Mouse (Mus musculus): Measurements from ENCODE around the gene Bmp8a. TPM values are rescaled to one million over a fixed set of nuclear protein-coding genes. Genes with fewer than 3 reads are reported as not detected.

Gene Bmp8a
- 0.29 TPM in 1 of 2 replicates, not detected in the other for polyA plus RNA-seq (2016; fragmentation: Nextera tagmentation; extraction: Ambion mirVana)

- Histone ChIP-seq H3K4me2 (peak within 1 kb of the TSS; percentile 93), H3K27me3 (peaks cover 47% of the 10 kb centered on the region), H3K9ac (peak within 1 kb of the TSS; percentile 49), H3K27ac (no peak within 1 kb of the TSS), H3K4me3 (replicated peaks) (peak within 1 kb of the TSS; percentile 55), H3K36me3 (replicated peaks) (peaks cover 8% of the 10 kb centered on the region), H3K4me1 (peaks cover 12% of the 10 kb centered on the region), H3K9me3 (no peaks in the 10 kb centered on the region)
- WGBS, result under 1% methylated on average over 61 of the region's 65 CpGs
- peak; percentile 92 for ATAC-seq (ENCODE audit: low FRiP score)
Measured at GRCm38 (mm10) chr4:123342642-123343470, at the start of gene Bmp8a. Gene Bmp8a, minus strand, starts transcription at chr4:123343252.

GRCm38 (mm10) chr4:123392187-123392586, 49.1 kb upstream of the Bmp8a start:
- Histone ChIP-seq H3K36me3 (replicated peaks) (peaks cover 89% of the 10 kb centered on the region), H3K4me1 (no peaks in the 10 kb centered on the region), H3K4me3 (replicated peaks) (no peak overlapping the region), H3K4me2 (no peak overlapping the region), H3K27ac (no peak overlapping the region), H3K9me3 (no peaks in the 10 kb centered on the region), H3K9ac (no peak overlapping the region), H3K27me3 (no peaks in the 10 kb centered on the region)
- ATAC-seq (ENCODE audit: low FRiP score), result no peak
- WGBS, result 92% methylated on average over 1 of the region's 1 CpGs

GRCm38 (mm10) chr4:123385028-123385427, 42.0 kb upstream of the Bmp8a start:
- H3K27me3 ChIP-seq, result no peaks in the 10 kb centered on the region
- H3K4me3 ChIP-seq (replicated peaks), result no peak overlapping the region
- H3K4me2 ChIP-seq, result no peak overlapping the region
- no peak for ATAC-seq (ENCODE audit: low FRiP score)
- H3K9ac ChIP-seq, result no peak overlapping the region
- H3K27ac ChIP-seq, result 0 out of 2 replicates have a peak overlapping the region, but pooled peaks have one; percentile 9
- H3K4me1 ChIP-seq, result no peaks in the 10 kb centered on the region
- peaks cover 86% of the 10 kb centered on the region for H3K36me3 ChIP-seq (replicated peaks)
- WGBS, result 22% methylated on average over 1 of the region's 1 CpGs
- no peaks in the 10 kb centered on the region for H3K9me3 ChIP-seq

- ATAC-seq (ENCODE audit: low FRiP score), result no peak
- Histone ChIP-seq H3K4me2 (no peak overlapping the region), H3K4me1 (no peaks in the 10 kb centered on the region), H3K9me3 (no peaks in the 10 kb centered on the region), H3K4me3 (replicated peaks) (no peak overlapping the region), H3K36me3 (replicated peaks) (peaks cover 82% of the 10 kb centered on the region), H3K27me3 (no peaks in the 10 kb centered on the region), H3K9ac (no peak overlapping the region), H3K27ac (no peak overlapping the region)
- 91% methylated on average over 7 of the region's 7 CpGs for WGBS
Measured at GRCm38 (mm10) chr4:123383173-123383572, 40.1 kb upstream of the Bmp8a start.

GRCm38 (mm10) chr4:123382051-123382450, 39.0 kb upstream of the Bmp8a start:
- H3K4me2 ChIP-seq, result no peak overlapping the region
- no peaks in the 10 kb centered on the region for H3K9me3 ChIP-seq
- H3K27me3 ChIP-seq, result no peaks in the 10 kb centered on the region
- no peak overlapping the region for H3K4me3 ChIP-seq (replicated peaks)
- H3K4me1 ChIP-seq, result no peaks in the 10 kb centered on the region
- H3K9ac ChIP-seq, result no peak overlapping the region
- H3K36me3 ChIP-seq (replicated peaks), result peaks cover 82% of the 10 kb centered on the region
- no peak for ATAC-seq (ENCODE audit: low FRiP score)
- H3K27ac ChIP-seq, result no peak overlapping the region
- WGBS, result 88% methylated on average over 4 of the region's 4 CpGs

GRCm38 (mm10) chr4:123381598-123381997, 38.5 kb upstream of the Bmp8a start:
- Histone ChIP-seq H3K9me3 (no peaks in the 10 kb centered on the region), H3K27ac (no peak overlapping the region), H3K27me3 (no peaks in the 10 kb centered on the region), H3K4me1 (no peaks in the 10 kb centered on the region), H3K4me3 (replicated peaks) (no peak overlapping the region), H3K9ac (no peak overlapping the region), H3K36me3 (replicated peaks) (peaks cover 82% of the 10 kb centered on the region), H3K4me2 (no peak overlapping the region)
- ATAC-seq (ENCODE audit: low FRiP score), result no peak
- WGBS, result 94% methylated on average over 11 of the region's 11 CpGs

GRCm38 (mm10) chr4:123376031-123376430, 33.0 kb upstream of the Bmp8a start:
- Histone ChIP-seq H3K9ac (no peak overlapping the region), H3K4me2 (no peak overlapping the region), H3K4me3 (replicated peaks) (no peak overlapping the region), H3K27ac (no peak overlapping the region), H3K9me3 (no peaks in the 10 kb centered on the region), H3K27me3 (no peaks in the 10 kb centered on the region), H3K36me3 (replicated peaks) (peaks cover 88% of the 10 kb centered on the region), H3K4me1 (no peaks in the 10 kb centered on the region)
- no peak for ATAC-seq (ENCODE audit: low FRiP score)
- WGBS, result 87% methylated on average over 3 of the region's 3 CpGs

GRCm38 (mm10) chr4:123374316-123375008, 31.4 kb upstream of the Bmp8a start:
- H3K9ac ChIP-seq, result no peak overlapping the region
- H3K36me3 ChIP-seq (replicated peaks), result peaks cover 93% of the 10 kb centered on the region
- no peak for ATAC-seq (ENCODE audit: low FRiP score)
- no peak overlapping the region for H3K4me2 ChIP-seq
- no peaks in the 10 kb centered on the region for H3K9me3 ChIP-seq
- no peaks in the 10 kb centered on the region for H3K27me3 ChIP-seq
- H3K27ac ChIP-seq, result no peak overlapping the region
- H3K4me1 ChIP-seq, result no peaks in the 10 kb centered on the region
- WGBS, result 94% methylated on average over 12 of the region's 12 CpGs
- no peak overlapping the region for H3K4me3 ChIP-seq (replicated peaks)

- Histone ChIP-seq H3K4me3 (replicated peaks) (no peak overlapping the region), H3K9me3 (no peaks in the 10 kb centered on the region), H3K27me3 (no peaks in the 10 kb centered on the region), H3K9ac (no peak overlapping the region), H3K4me1 (no peaks in the 10 kb centered on the region), H3K27ac (no peak overlapping the region), H3K36me3 (replicated peaks) (peaks cover 86% of the 10 kb centered on the region), H3K4me2 (no peak overlapping the region)
- no peak for ATAC-seq (ENCODE audit: low FRiP score)
- WGBS, result 98% methylated on average over 4 of the region's 4 CpGs
Measured at GRCm38 (mm10) chr4:123363555-123363954, 20.5 kb upstream of the Bmp8a start.

- no peaks in the 10 kb centered on the region for H3K27me3 ChIP-seq
- H3K27ac ChIP-seq, result no peak overlapping the region
- no peaks in the 10 kb centered on the region for H3K4me1 ChIP-seq
- no peak overlapping the region for H3K4me2 ChIP-seq
- no peaks in the 10 kb centered on the region for H3K9me3 ChIP-seq
- H3K36me3 ChIP-seq (replicated peaks), result peaks cover 82% of the 10 kb centered on the region
- WGBS, result 96% methylated on average over 12 of the region's 12 CpGs
- H3K4me3 ChIP-seq (replicated peaks), result no peak overlapping the region
- no peak overlapping the region for H3K9ac ChIP-seq
- ATAC-seq (ENCODE audit: low FRiP score), result no peak
Measured at GRCm38 (mm10) chr4:123360771-123361170, 17.7 kb upstream of the Bmp8a start.

- no peak overlapping the region for H3K9ac ChIP-seq
- no peak overlapping the region for H3K27ac ChIP-seq
- H3K27me3 ChIP-seq, result no peaks in the 10 kb centered on the region
- H3K4me1 ChIP-seq, result no peaks in the 10 kb centered on the region
- 91% methylated on average over 7 of the region's 7 CpGs for WGBS
- H3K4me3 ChIP-seq (replicated peaks), result no peak overlapping the region
- H3K4me2 ChIP-seq, result no peak overlapping the region
- peaks cover 83% of the 10 kb centered on the region for H3K36me3 ChIP-seq (replicated peaks)
- H3K9me3 ChIP-seq, result no peaks in the 10 kb centered on the region
- ATAC-seq (ENCODE audit: low FRiP score), result no peak
Measured at GRCm38 (mm10) chr4:123358613-123359012, 15.6 kb upstream of the Bmp8a start.

GRCm38 (mm10) chr4:123355941-123356340, 12.9 kb upstream of the Bmp8a start:
- no peak overlapping the region for H3K4me2 ChIP-seq
- peaks cover 82% of the 10 kb centered on the region for H3K36me3 ChIP-seq (replicated peaks)
- 91% methylated on average over 8 of the region's 8 CpGs for WGBS
- H3K9me3 ChIP-seq, result no peaks in the 10 kb centered on the region
- no peak overlapping the region for H3K9ac ChIP-seq
- ATAC-seq (ENCODE audit: low FRiP score), result no peak
- H3K4me3 ChIP-seq (replicated peaks), result no peak overlapping the region
- H3K27ac ChIP-seq, result no peak overlapping the region
- H3K4me1 ChIP-seq, result no peaks in the 10 kb centered on the region
- H3K27me3 ChIP-seq, result no peaks in the 10 kb centered on the region

All from forebrain, embryonic 12.5 days (tissue).